Mouse (Mus musculus) liver (tissue): ENCODE data around the gene Kif3c.
A peak's percentile ranks its signal among the peaks of the same experiment; 100 is the strongest.

ENCODE experiments used
- DNase-seq: peaks from one replicate; pipeline ENCODE4 v3.0.0-alpha.2; 2020; ENCODE audit warnings: mixed read lengths

Kif3c gene

GRCm38 (mm10) chr12:3364508-3365448, at the start of gene Kif3c:
Gene Kif3c (plus strand): TSS chr12:3365132.
- DNase-seq = peak; percentile 68

- no peak for DNase-seq
These were observed 48.8 kb upstream of the Kif3c start for GRCm38 (mm10) chr12:3316083-3316482.

DNA sequence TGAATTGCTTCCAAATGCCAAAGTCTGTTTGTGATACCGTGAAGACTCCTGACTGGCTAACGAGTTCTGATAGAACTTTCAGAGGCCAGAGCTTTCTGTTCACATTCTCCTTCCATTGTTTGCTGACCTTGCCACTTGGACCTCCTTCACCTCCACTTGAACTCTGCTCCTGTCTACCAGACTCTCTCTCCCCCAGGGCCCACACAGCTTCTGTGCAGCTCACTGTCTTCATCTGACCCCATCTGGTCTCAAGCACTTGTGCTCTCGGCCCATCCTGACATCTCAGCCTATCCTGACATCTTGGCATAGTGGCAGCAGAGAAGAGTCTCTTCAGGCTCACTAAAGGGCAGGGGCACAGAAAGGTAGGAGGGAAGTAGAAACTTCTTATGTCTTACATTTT, 48.0 kb upstream of the Kif3c start:
- DNase-seq = no peak

- peak; percentile 47 for DNase-seq
These were observed 45.6 kb upstream of the Kif3c start for GRCm38 (mm10) chr12:3319377-3319776.

- no peak for DNase-seq
These were observed 41.7 kb upstream of the Kif3c start for GRCm38 (mm10) chr12:3323241-3323640.

DNA sequence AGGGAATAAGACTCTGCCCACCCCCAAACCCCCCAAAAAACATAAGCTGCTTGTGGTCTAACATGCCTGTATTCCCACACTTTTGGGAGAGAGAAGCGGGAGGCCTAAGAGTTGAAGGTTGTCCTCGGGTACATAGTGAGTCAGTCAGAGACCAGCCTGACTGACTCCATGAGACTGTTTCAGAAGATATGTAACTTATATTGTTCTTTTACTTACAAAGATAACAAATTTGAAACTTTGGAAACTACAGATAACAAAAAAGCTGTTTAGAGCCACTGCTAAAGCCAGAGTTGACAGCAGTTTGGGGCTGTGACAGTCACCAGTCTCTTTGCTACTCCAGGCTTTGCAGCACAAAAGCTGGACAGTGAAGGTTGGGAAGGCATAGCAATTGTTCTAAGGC, 39.7 kb upstream of the Kif3c start:
- DNase-seq = no peak

- DNase-seq = no peak
These were observed 35.3 kb upstream of the Kif3c start for GRCm38 (mm10) chr12:3329677-3330076.

DNA sequence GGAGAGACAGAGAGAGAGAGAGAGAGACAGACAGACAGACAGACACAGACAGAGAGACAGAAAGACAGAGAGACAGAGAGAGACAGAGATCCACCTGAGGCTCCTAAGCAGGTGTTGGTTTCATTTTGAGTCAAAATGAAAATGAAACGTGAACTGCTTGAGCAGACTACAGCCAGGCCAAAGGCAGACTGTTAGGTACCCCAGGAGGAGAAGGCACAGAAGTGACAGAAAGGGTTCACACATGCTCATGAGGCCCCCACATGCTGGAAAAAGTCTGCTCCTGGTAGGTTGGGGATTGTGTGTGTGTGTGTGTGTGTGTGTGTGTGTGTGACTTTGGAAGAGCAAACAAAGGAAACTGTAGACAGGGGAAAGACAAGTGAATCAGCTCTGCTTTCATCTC, 26.0 kb upstream of the Kif3c start:
- no peak for DNase-seq

GRCm38 (mm10) chr12:3344155-3344554, 20.8 kb upstream of the Kif3c start:
- DNase-seq = no peak

DNA sequence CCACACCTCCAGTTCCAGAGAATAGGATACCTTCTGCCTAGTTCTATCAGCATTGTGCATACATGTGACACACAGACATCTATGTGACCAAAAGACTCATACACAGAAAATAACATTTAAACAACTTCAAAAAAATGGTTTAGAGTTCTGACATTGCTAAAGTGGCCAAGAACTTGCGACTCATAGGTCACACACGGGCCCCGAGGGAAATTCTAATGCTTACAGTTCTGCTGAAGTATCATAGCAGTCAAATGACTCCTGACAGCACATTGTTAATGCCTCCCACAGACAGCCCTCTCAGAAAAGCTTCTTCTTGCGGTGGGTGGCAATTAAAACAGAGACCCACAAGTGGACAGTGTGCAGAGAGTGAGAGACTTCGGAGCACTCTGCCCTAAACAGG, 19.9 kb upstream of the Kif3c start:
- no peak for DNase-seq

DNA sequence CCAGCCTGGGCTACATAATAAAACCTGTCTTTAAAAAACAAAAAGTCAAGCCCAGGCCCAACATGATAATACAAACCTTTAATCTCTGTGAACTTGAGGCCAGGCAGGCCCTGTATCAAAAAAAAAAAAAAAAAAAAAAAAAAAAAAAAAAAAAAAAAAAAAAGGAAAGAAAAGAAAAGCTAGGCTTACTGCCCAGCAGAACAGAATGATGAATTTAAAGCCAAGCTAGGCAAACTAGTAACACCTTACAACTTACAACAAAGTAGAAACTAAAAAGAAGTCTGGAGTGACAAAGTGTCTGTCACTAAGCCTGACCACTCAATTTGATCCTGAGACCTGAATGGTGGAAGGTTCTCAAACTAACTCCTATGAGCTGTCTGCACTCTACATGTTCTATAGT, 17.2 kb upstream of the Kif3c start:
- no peak for DNase-seq

- no peak for DNase-seq
These were observed 15.5 kb upstream of the Kif3c start for GRCm38 (mm10) chr12:3349387-3349786.

DNA sequence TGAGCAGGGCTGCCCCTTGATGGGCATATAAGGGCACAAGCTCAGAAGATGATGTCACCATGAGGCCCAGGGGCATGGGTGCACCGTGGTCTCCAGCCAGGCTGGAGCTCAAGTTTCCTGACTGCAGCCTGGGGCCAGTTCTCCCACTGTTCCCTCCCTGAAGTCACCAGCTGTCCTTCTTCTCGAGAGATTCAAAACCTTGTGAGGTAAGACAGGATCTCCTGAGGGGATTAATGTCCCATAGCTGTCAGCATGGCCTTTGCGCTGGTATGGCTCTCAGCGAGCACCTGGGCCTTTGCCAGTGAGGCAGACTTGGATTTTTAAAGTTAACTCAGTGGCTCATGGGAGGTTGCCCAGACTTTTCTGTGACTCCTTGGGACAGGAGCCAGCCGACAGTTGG, 14.8 kb upstream of the Kif3c start:
- no peak for DNase-seq

DNA sequence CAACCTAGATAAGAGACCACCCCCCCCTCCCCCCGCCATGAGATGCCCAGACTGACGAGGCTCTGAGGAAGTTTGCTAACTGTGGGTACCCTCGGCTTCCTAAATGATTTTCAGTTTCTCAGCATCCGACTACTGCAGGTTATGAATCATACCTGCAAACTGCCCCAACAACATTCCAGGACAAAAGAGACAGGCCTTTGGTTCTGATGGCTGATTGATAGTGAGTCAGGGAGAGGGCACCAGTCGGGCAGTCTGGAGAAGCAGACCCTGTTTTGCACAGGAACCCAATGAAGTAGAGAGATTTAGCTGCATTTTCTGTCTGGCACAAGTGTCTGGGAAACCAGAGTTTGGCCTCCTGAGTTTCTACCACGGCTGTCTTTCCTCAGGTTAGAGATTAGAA, 12.7 kb upstream of the Kif3c start:
- DNase-seq = no peak

DNA sequence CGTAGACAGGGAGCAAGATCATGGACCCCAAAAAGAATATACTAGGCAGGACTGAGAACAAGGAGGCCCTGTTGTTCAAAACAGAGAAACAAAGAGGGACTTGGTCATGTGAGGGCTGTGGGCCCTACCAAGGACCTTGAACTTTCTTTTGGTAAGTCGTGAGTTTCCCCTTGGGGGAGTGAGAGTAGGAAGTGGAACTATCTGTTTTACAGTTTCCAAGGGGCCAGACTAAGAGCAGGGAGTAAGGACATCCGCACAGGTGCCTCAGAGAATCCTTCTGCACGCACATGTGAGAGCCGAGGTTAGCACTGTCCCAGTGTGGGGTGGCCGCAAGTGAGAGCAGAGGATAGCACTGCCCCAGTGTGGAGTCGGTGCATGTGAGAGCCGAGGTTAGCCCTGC, 9.9 kb upstream of the Kif3c start:
- no peak for DNase-seq

- DNase-seq = no peak
These were observed 8.1 kb upstream of the Kif3c start for GRCm38 (mm10) chr12:3356824-3357223.

DNA sequence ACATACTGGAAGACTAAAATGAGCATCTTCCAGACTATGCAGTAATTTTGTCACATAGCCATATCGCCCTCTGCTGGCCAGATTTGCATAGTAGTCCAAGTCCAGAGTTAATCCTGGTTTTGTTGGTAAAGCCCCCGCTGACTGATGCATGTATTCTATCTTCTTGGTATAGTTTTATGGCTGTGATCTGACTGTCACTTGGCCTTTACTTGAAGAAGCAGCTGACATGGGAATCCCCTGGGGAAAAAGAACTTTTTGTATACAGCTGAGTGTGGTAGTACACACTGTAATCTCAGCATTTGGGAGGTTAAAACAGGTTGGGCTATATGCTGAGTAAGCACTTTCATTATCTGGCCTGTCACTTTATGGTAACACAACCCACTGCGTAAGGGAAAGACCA, 5.6 kb upstream of the Kif3c start:
- peak; percentile 79 for DNase-seq

GRCm38 (mm10) chr12:3360043-3360442, 4.9 kb upstream of the Kif3c start:
- no peak for DNase-seq

- DNase-seq = no peak
These were observed 856 bp upstream of the Kif3c start for GRCm38 (mm10) chr12:3364076-3364475.

GRCm38 (mm10) chr12:3365449-3366189, 687 bp downstream of the Kif3c start:
- no peak for DNase-seq

GRCm38 (mm10) chr12:3366190-3366956, 1.4 kb downstream of the Kif3c start:
- no peak for DNase-seq

DNA sequence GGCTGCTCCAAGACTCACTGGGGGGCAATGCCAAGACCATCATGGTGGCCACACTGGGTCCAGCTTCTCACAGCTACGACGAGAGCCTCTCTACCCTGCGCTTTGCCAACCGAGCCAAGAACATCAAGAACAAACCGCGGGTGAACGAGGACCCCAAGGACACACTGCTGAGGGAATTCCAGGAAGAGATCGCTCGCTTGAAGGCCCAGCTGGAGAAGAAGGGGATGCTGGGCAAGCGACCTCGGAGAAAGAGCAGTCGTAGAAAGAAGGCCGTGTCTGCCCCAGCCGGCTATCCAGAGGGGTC, 2.0 kb downstream of the Kif3c start:
- no peak for DNase-seq

DNA sequence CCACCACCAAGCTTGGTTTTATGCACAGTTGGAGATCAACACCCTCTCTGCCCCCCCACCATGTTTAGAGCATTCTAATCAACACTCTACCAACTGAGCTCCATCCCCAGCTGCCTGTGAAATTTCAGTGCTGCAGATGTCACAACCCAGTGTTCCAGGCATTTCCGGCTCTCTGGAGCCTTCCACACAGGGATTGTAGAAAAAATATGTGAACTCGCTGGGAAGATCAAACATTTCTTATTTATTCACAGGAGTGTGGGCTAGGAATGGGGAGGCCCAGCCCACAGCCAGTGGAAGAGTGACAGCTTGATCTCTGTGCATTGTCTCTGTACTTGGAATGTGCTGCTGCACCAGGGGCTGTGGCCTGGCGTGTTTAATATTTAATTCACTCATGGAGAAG, 3.8 kb downstream of the Kif3c start:
- no peak for DNase-seq
